Mouse (Mus musculus) erythroblast, embryonic 14.5 days (primary cell): ENCODE data around the gene Rhobtb1.

Experiments used
- GATA1 ChIP-seq: IDR thresholded peaks from 2 replicates; pipeline ENCODE4 v1.6.1; 2012; ENCODE audit warnings: low read length, inconsistent platforms, mixed read lengths
- TAL1 ChIP-seq: IDR thresholded peaks from 3 replicates; pipeline ENCODE4 v1.6.1; 2012; ENCODE audit warnings: low read length, inconsistent platforms, mixed read lengths

- no peak for TF ChIP-seq GATA1
- TF ChIP-seq TAL1, result no peak
Observed at GRCm38 (mm10) chr10:69225951-69226350, 74.7 kb downstream of the Rhobtb1 start.
